Mouse (Mus musculus) Patski (cell line): ENCODE results near the gene Pigr. TPM values are rescaled to one million over a fixed set of nuclear protein-coding genes. Genes with fewer than 3 reads are reported as not detected.

Source experiments
- ATAC-seq: fragments of 100-300 bp; one replicate; pipeline ENCODE4 v1.8.0; 2021
- CTCF ChIA-PET: fragments of 350-600 bp; sonication (Branson Sonifier 250); formaldehyde crosslinking; loops from one replicate; lab custom pipeline; 2022; ENCODE audit warnings: inconsistent platforms; lab: Charles Lee
- POLR2A ChIA-PET: fragments of 350-600 bp; sonication (Branson Sonifier 250); formaldehyde crosslinking; loops from one replicate; lab custom pipeline; 2022; ENCODE audit warnings: antibody characterized with exemption, inconsistent platforms; lab: Charles Lee
- DNase-seq: peaks from one replicate; pipeline ENCODE4 v3.0.0-alpha.2; 2011; ENCODE audit warnings: low read depth, low spot score
- H3K27me3 ChIP-seq: fragments of 371-371 bp; one replicate; pipeline ENCODE4 v1.5.1; 2021
- CTCF ChIP-seq: fragments of 100-300 bp; IDR thresholded peaks from one replicate; pipeline ENCODE4 v1.5.1; 2021
- in situ Hi-C: fragments of 300-500 bp; cut with MboI; formaldehyde crosslinking; loops from 3 replicates; pipeline ENCODE4 v1.11.1; 2018; ENCODE audit warnings: low pct_unique_long_range_greater_than_20kb, mixed read lengths
- polyA plus RNA-seq: library from polyadenylated mRNA; unstranded; gene quantifications from one replicate; pipeline ENCODE4 v1.2.3, GENCODE M21; 2021

Gene Pigr
- polyA plus RNA-seq, 1 experiment from 2014 or later: not detected

DNA sequence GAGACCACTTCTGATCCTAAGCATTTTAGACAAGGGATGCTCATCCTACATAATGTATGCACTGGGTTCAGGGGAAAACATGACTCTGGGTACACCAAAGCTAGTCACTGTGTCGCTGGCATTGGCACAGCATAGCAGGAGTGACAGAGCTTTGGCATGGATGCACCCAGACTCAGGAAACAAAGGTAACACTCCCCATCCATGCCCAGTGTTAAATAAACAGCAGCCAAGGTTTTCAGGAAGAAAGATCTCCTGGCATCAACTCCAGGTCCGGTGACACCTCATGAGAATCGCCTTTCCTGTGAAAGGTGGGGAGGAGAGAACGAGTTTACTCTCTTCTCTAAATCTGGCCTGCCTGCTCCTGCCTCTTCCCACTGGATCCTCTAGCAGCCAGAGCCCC lies 2.2 kb downstream of the Pigr start:
- H3K27me3 ChIP-seq: peaks cover 10% of the 10 kb centered on the region
- POLR2A ChIA-PET: no interaction called here
- ATAC-seq: no peak
- DNase-seq: no peak
- CTCF ChIA-PET: no interaction called here
- TF ChIP-seq CTCF: no peak
- in situ Hi-C loops: no loop called here

- in situ Hi-C loops: no loop called here
- no peak for ATAC-seq
- ChIA-PET CTCF (interaction anchor here (0.9 kb wide), 1 partner anchor 13 kb away, joined by 3 read pairs; no protein-coding TSS in a partner anchor), POLR2A (no interaction called here)
- no peak for DNase-seq
- TF ChIP-seq CTCF: no peak
- peaks cover 10% of the 10 kb centered on the region for H3K27me3 ChIP-seq
These were observed 3.7 kb downstream of the Pigr start for GRCm38 (mm10) chr1:130829906-130830830.

GRCm38 (mm10) chr1:130832230-130833149 lies 6.0 kb downstream of the Pigr start:
- TF ChIP-seq CTCF: no peak
- in situ Hi-C loops: no loop called here
- ChIA-PET POLR2A (no interaction called here), CTCF (interaction anchor here (1.2 to 1.3 kb wide), 2 partner anchors 16 to 210 kb away, joined by 3 read pairs; no protein-coding TSS in a partner anchor)
- DNase-seq (no peak), ATAC-seq (no peak)
- H3K27me3 ChIP-seq: peaks cover 7% of the 10 kb centered on the region

GRCm38 (mm10) chr1:130835161-130835936 lies 8.9 kb downstream of the Pigr start:
- TF ChIP-seq CTCF: no peak
- no peak for ATAC-seq
- in situ Hi-C loops: no loop called here
- DNase-seq: no peak
- CTCF ChIA-PET: no interaction called here
- peaks cover 4% of the 10 kb centered on the region for H3K27me3 ChIP-seq
- POLR2A ChIA-PET: no interaction called here

DNA sequence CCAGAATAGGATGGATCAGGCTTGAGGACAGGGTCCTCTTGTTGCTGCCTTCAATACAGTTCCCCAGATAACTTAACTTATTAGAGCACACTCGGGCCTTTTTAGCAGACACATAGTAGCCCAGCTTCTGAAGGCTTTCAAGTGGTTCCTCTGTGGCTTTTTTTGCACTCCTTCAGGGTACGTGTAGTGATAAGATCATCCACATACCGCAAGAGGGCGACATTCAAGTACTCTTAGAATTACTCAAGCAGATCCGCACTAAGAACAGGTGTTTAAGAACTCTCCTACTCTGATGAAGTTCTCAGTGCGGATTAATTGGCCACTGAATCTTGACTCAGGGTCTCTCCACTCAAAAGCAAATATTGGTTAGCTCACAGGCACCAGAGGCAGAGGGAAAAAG lies 11.8 kb downstream of the Pigr start:
- no peak for TF ChIP-seq CTCF
- in situ Hi-C loops: no loop called here
- DNase-seq (no peak), ATAC-seq (no peak)
- peaks cover 7% of the 10 kb centered on the region for H3K27me3 ChIP-seq
- ChIA-PET POLR2A (no interaction called here), CTCF (no interaction called here)

DNA sequence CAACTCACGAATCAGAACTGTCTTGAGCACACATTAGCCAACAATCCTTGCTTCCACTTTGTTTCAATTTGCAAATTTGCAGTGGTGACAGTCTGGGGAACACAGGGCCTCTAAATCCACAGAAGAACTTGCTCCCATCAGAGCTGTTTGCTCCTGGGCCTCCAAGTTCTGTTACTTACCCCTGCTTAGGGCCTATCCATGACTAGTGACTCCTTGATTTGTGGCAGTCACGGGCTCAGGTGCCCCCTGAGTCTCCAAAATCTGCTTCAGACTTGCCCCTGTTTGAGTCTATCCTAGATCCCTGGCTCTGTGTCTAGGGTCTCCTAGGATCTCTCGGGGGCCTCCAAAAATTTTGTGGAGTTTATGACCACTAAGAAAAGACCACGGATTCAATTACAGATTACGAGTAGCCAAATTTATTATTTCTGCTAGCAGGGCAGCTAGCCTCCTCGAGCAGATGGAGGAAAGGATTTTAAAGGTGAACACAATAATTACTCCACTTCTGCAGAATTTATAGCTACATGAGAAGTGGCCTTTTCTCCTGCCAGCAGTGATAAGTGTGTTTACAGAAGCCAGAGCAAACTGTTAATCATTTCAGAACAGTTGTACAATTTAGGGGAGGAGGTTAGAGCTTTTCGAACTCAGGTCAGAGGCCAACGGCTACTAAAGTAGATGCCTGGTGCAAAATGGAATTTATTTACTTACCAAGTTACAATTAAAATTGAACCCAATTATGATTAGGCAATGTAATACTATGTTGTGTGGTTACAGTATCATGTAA lies 14.3 kb downstream of the Pigr start:
- DNase-seq (no peak), ATAC-seq (no peak)
- in situ Hi-C loops: no loop called here
- CTCF ChIA-PET: interaction anchor here (1.2 kb wide), 1 partner anchor 44 kb away, joined by 4 read pairs; no protein-coding TSS in a partner anchor
- POLR2A ChIA-PET: no interaction called here
- H3K27me3 ChIP-seq: peaks cover 7% of the 10 kb centered on the region
- TF ChIP-seq CTCF: no peak

GRCm38 (mm10) chr1:130841621-130842020 lies 15.1 kb downstream of the Pigr start:
- CTCF ChIA-PET: interaction anchor here (1.2 kb wide), 1 partner anchor 45 kb away, joined by 4 read pairs; no protein-coding TSS in a partner anchor
- POLR2A ChIA-PET: no interaction called here
- in situ Hi-C loops: no loop called here
- DNase-seq (no peak), ATAC-seq (no peak)
- TF ChIP-seq CTCF: no peak
- H3K27me3 ChIP-seq: peaks cover 8% of the 10 kb centered on the region

- peaks cover 12% of the 10 kb centered on the region for H3K27me3 ChIP-seq
- DNase-seq (no peak), ATAC-seq (no peak)
- no peak for TF ChIP-seq CTCF
- POLR2A ChIA-PET: no interaction called here
- CTCF ChIA-PET: no interaction called here
- in situ Hi-C loops: no loop called here
These were observed 18.0 kb downstream of the Pigr start for GRCm38 (mm10) chr1:130844516-130844915.

GRCm38 (mm10) chr1:130849530-130850214 lies 23.2 kb downstream of the Pigr start:
- H3K27me3 ChIP-seq: peaks cover 20% of the 10 kb centered on the region
- ATAC-seq (no peak), DNase-seq (no peak)
- CTCF ChIA-PET: no interaction called here
- POLR2A ChIA-PET: no interaction called here
- in situ Hi-C loops: no loop called here
- TF ChIP-seq CTCF: no peak
